Mouse (Mus musculus) brain, embryonic 14.5 days (tissue): Measurements from ENCODE around the gene Lmna.

Experiments used
- CTCF ChIP-seq: fragments of 200-500 bp; IDR thresholded peaks from 2 replicates; pipeline ENCODE4 v1.5.1; 2012; ENCODE audit warnings: inconsistent platforms, mild to moderate bottlenecking, moderate library complexity, borderline replicate concordance; ENCODE audit not compliant: insufficient read depth, insufficient read length; ENCODE audit errors: extremely low read depth
- POLR2A ChIP-seq: fragments of 200-500 bp; IDR thresholded peaks from 2 replicates; pipeline ENCODE4 v1.6.1; 2012; ENCODE audit warnings: mild to moderate bottlenecking, inconsistent platforms, borderline replicate concordance; ENCODE audit not compliant: poor library complexity, insufficient read depth, insufficient read length, severe bottlenecking; ENCODE audit errors: extremely low read depth

DNA sequence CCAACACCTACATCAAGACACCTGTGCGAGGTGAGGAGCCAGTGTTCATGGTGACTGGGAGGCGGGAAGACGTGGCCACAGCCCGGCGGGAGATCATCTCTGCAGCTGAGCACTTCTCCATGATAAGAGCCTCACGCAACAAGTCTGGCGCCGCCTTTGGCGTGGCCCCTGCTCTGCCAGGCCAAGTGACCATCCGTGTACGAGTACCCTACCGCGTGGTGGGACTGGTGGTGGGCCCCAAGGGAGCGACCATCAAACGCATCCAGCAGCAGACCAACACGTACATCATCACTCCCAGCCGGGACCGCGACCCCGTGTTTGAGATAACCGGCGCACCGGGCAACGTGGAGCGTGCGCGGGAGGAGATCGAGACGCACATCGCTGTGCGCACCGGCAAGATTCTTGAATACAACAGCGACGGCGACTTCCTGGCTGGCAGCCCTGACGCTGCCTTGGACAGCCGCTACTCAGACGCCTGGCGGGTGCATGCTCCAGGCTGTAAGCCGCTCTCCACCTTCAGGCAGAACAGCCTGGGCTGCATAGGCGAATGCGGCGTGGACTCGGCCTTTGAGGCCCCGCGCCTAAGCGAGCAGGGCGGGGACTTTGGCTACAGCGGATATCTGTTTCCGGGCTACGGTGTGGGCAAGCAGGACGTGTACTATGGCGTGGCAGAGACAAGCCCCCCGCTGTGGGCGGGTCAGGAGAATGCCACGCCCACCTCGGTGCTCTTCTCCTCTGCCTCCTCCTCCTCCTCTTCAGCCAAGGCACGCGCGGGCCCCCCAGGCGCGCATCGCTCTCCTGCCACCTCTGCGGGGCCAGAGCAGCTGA is 26.6 kb upstream of the Lmna start:
- TF ChIP-seq CTCF, result no peak
- TF ChIP-seq POLR2A, result no peak
